Mouse (Mus musculus) urinary bladder, postnatal 14 days (tissue): Measurements from ENCODE around the gene Nup43.
"Not testable (repeated sequence)": the region's sequence is repeated elsewhere in the genome, so short reads cannot be mapped to it uniquely, and the experiment has no call there.

Source experiments
- DNase-seq: peaks from one replicate; pipeline ENCODE4 v3.0.0; 2021; ENCODE audit warnings: low spot score

Gene Nup43

GRCm38 (mm10) chr10:7667342-7667802 lies at the start of gene Nup43:
Gene Nup43, plus strand, starts transcription at chr10:7667503.
- peak; percentile 91 for DNase-seq

DNA sequence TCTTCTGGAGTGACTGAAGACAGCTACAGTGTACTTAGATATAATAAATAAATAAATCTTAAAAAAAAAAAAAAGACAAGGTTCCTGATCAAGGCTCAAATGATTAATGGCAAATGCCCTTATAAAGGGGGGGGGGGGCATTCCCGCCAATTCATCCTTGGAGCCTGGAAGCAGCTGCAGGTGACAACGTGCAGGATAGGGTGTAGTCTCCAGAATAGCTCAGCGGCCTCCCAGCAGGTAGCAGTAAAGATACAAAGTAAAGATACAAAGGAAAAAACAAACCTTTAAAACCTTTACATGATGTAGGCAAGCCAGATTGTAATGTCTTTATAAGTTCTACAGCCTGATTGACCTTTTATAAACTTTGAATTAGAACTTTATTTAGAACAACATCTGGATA lies 49.7 kb upstream of the Nup43 start:
- not testable (repeated sequence) for DNase-seq

- no peak for DNase-seq
These were observed 47.5 kb upstream of the Nup43 start for GRCm38 (mm10) chr10:7619821-7620241.

DNA sequence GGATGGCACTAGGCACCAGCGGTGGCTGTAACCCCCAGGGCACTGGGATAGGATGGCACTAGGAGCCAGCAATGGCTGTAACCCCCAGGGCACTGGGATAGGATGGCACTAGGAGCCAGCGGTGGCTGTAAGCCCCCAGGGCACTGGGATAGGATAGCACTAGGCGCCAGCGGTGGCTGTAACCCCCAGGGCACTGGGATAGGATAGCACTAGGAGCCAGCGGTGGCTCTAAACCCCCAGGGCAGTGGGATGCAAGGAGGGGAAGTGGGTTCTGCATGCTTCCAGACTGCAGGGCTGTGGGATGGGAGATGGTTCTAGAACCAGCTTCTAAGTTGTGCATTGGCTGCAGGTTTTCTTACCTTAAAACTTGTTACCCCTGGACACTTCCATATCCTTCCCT lies 46.6 kb upstream of the Nup43 start:
- DNase-seq: no peak

DNA sequence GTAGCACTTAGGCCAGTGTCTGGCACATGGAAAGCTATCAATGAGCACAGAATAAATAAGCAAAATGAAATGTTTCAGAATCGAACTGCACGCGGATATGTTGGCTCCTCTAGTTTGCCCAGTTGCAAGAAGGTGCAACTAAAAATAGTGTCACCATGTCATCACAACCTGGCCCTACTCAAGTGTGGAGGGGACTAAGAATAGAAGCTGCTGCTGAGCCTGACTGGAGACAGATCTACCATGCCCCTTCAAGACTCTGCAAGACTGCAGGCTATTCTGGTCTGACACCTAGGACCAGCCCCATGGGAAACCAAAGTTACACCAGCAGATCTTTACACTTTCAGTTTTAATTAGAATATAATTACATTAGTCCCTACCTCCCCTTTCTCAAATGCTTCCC lies 44.9 kb upstream of the Nup43 start:
- no peak for DNase-seq

DNA sequence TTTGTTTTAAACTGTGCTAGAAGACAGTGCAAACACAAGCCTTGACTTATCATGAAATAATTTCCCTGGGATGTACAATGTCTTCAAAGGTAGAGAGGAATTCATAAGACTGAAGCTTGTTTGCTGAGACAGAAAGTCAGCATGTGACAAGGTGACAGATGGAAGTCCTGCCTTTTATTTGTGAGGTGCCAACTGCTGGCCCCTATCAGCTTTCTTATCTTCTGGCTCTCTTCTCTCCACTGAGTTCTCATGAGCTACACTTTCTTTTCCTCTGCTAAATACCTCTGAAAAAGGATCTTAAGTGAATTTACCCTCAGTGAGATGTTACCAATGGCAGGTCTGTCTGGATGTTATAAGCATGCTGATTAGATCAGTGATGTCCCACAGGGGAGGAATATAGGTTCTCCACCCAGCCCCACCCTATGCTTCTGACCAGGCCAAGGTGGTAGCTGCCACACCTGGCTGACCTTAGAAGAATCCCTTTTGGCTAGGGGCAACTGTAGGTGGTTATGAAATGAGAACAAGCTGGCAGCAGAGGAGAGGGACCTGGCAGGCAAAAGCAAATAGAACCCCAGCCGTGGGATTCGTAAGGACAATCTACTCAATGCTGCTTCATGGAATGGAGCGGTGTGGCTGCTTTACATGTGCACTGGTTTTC lies 43.3 kb upstream of the Nup43 start:
- DNase-seq: no peak

GRCm38 (mm10) chr10:7629092-7629491 lies 38.2 kb upstream of the Nup43 start:
- DNase-seq: no peak

- no peak for DNase-seq
These were observed 37.0 kb upstream of the Nup43 start for GRCm38 (mm10) chr10:7630286-7630685.

GRCm38 (mm10) chr10:7630951-7631720 lies 36.2 kb upstream of the Nup43 start:
- no peak for DNase-seq

GRCm38 (mm10) chr10:7640366-7640765 lies 26.9 kb upstream of the Nup43 start:
- DNase-seq: no peak

GRCm38 (mm10) chr10:7645911-7646310 lies 21.4 kb upstream of the Nup43 start:
- no peak for DNase-seq

GRCm38 (mm10) chr10:7649059-7649458 lies 18.2 kb upstream of the Nup43 start:
- no peak for DNase-seq

DNA sequence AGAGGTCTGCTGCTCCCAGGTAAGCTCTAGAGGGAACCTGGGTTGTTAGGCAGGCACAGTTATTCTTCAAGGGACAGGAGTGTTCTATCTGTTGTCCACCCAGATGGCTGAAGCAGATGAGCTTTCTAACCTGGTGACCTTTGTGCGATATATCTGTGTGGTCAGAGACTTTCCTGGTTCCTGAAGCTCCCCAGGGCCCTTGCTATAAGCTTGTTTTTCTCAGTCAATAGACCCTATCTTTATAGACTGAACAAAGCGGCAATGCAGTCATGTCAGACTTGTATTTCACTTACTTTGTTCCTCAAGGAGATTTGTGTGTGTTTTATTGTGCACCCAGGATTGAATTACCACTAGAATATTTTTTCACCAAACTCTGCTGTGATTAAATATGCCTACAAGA lies 16.2 kb upstream of the Nup43 start:
- no peak for DNase-seq

DNA sequence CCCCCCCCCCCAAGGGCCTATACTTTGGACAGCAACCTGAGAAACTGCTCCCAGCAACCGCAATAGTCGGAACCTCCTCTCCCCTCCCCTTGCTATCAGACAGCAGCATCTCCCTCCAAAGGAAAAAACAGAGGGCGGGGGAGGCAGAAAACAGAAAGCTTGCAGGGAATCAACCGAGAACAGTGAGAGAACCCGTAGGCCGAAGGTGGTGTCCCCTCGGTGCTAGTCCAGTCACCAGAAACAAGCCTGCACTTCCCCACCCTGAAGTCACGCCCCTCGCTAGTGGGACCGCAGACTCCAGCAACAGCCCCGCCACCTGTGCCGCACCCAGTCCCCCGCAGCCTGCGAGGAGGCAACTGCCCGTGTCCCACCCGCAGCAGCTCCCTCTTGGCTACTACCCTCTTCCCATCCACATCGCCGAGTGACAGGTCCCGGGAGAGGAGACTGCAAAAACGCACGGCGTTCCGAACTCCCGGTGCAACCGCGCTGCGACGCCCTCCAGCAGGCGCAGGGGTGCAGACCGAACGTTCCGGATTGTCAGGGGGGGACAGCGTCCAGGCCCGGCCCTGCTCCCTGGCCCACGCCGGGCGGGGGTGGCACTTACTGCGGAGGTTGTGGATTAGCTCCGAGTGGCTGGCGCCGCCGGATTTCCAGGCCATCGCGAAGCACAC lies 4.7 kb upstream of the Nup43 start:
- peak; percentile 29 for DNase-seq

DNA sequence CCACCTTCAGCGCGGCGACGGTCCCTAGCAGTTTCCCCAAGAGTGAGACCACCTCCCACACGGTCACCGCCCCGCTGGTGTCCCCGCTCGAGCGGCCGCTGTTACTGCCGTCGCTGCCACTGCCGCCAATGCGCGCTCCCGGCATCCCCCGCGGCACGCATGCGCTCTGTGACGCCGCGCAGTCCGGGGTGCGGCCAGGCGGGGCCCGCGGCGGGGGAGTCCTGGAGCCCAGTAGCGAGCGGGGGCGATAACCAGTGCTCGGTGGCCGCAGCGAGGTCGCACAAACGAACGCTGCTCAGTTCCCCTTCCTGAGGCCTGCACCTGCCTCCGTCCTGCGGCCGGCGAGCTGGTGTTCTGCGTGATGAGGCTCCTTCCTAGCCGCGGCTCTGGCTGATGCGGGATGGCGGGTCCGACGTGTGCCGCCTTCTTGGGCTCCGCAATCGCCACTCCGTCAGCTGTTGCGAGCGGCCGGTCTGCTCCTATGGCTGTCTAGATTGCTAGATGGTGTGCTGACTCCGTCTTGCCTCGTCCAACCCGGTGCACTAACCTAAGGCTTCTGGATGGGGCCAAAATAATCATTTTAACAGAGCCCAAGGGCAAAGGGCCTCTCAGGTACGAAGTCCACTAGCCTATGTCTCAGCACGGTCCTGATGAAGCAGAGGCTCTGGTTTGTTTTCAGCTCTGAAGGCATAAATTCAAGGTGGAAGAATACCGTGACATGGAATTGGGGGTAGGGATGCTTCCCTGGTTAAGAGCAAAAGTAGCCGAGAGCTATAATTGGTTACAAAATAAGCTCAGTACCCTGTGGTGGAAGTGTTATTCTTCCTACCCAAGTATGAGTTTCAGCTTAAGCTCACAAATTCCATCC lies 3.9 kb upstream of the Nup43 start:
- DNase-seq: peak; percentile 91

DNA sequence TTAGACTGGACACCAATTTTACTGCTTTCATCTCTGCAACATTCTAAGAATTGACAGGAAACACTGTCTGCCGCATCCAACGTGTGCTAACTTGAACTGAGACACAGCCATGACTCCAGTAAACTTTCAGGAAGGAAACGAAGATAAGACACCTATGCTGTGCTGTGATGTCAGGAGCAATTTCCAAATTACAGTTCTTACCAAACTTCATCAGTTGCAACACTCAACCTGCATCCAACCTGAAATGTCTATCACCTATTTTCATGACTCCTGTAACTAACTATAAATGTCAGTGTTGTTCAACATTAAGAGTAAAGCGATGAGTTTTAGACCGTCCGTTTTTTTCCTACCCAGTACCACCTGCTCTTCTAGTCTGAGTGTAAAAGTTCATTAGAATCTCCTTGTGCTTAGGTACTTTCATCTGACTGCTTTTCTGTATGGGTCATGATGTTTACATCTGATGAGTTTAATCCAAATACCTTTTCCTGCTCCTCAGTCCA lies 3.2 kb upstream of the Nup43 start:
- DNase-seq: no peak

DNA sequence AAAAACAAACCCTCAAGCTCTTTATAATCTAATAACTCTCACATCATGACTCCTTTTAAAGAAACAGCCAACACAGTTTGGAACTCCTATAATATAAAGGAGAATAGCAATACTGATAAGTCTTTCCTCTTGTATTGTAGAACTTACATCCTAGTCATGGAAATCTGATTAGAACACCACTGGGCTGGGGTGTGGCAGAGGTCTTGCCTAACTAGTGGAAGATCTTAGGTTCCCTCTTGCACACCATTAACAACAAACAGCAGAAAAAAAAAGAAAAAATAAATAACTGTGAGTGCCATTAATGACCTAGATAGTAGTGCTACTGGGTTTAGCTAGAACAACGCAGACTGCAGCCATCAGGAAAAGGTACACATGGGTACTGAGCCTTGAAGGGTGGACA lies 2.4 kb upstream of the Nup43 start:
- DNase-seq: no peak

DNA sequence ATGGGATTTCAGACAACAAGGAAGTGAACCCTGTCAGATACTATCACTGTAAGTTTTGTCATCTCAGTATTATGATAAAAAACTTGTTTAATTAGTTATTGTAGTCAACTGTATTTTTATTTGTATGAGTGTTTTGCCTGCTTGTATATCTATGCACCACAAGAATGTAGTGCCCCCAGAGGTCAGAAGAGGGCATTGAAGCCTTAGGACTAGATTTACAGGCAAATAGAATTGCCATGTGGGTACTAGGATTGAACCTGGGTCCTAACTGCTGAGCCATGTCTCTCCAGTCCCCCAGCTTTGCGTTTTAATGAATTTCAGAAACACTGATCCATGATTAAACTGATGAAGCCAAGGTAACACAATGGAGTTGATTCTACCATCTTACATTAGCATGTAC lies 6.4 kb downstream of the Nup43 start:
- no peak for DNase-seq

GRCm38 (mm10) chr10:7680731-7681301 lies 13.5 kb downstream of the Nup43 start, which contains the start of the genes Pcmt1 and Lats1:
Gene Pcmt1, minus strand, starts transcription at chr10:7681136.
Gene Lats1, plus strand, starts transcription at chr10:7681214.
- DNase-seq: peak; percentile 88

GRCm38 (mm10) chr10:7681343-7682025 lies 14.2 kb downstream of the Nup43 start:
- DNase-seq: peak; percentile 70

DNA sequence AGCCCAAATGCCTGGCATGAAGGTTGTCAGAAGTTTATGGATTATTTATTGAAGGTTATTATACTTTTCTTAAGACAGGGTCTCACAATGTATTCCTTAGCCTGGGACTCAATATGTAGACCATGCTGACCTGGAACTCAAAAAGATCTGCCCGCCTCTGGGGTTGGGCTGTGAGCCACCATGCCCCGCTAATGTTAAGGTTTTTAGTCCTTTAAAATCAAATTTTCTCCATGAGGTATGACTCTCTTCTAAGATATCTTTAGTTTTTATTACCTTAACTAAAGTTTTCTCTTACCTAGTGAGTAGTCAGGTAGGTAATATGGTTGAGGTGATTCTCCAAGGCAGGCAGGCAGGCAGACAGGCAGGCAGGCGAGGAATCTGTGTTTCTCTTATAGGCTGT lies 14.9 kb downstream of the Nup43 start:
- DNase-seq: no peak
